Mouse (Mus musculus) limb, embryonic 13.5 days (tissue): Measurements from ENCODE around the gene Prrc2b. TPM values are rescaled to one million over a fixed set of nuclear protein-coding genes. Genes with fewer than 3 reads are reported as not detected.

Experiments used
- ATAC-seq: fragments of 200-750 bp; cut with Nextera tagmentation; 2 replicates; pipeline ENCODE4 v1.8.0; 2017; ENCODE audit warnings: low read depth, moderate number of reproducible peaks, moderate TSS enrichment; ENCODE audit not compliant: low FRiP score
- H3K27ac ChIP-seq: fragments of 300-500 bp; sonication (generic); 2 replicates; pipeline ENCODE4 v1.5.1; 2015; ENCODE audit warnings: inconsistent platforms, mild to moderate bottlenecking, moderate library complexity
- H3K27me3 ChIP-seq: fragments of 300-500 bp; sonication (generic); 2 replicates; pipeline ENCODE4 v1.6.1; 2015; ENCODE audit warnings: mild to moderate bottlenecking, inconsistent platforms
- H3K36me3 ChIP-seq: fragments of 300-500 bp; sonication (generic); 2 replicates; pipeline ENCODE4 v1.6.1; 2015; ENCODE audit warnings: inconsistent platforms, mild to moderate bottlenecking, moderate library complexity
- H3K4me1 ChIP-seq: fragments of 300-500 bp; sonication (generic); 2 replicates; pipeline ENCODE4 v1.6.1; 2015; ENCODE audit warnings: inconsistent platforms
- H3K4me2 ChIP-seq: fragments of 300-500 bp; sonication (generic); replicated peaks from 2 replicates; pipeline ENCODE4 v1.6.1; 2015; ENCODE audit warnings: inconsistent platforms, mild to moderate bottlenecking, moderate library complexity
- H3K4me3 ChIP-seq: fragments of 300-500 bp; sonication (generic); 2 replicates; pipeline ENCODE4 v1.5.1; 2015; ENCODE audit warnings: moderate library complexity, mild to moderate bottlenecking, inconsistent platforms
- H3K9ac ChIP-seq: fragments of 300-500 bp; sonication (generic); 2 replicates; pipeline ENCODE4 v1.6.1; 2015; ENCODE audit warnings: mild to moderate bottlenecking, inconsistent platforms
- H3K9me3 ChIP-seq: fragments of 300-500 bp; sonication (generic); 2 replicates; pipeline ENCODE4 v1.6.1; 2016; ENCODE audit warnings: inconsistent platforms
- WGBS: fragments of 180-500 bp; shearing (Covaris S2); methylation state at CpG from one replicate; pipeline ENCODE4 v1.1.7; 2015; 5-methylcytosine and 5-hydroxymethylcytosine counted together
- polyA plus RNA-seq: library from polyadenylated mRNA; unstranded; fragments of >200 nt; fragmentation: Nextera tagmentation; extraction: Ambion mirVana; gene quantifications from 2 replicates; pipeline ENCODE4 v1.2.1, GENCODE M21; 2015

Gene Prrc2b
- polyA plus RNA-seq, 1 experiment from 2014 or later = 52.7 TPM

GRCm38 (mm10) chr2:32200033-32200432 lies 49.2 kb downstream of the Prrc2b start:
- H3K27ac ChIP-seq = no peak overlapping the region
- no peak overlapping the region for H3K4me2 ChIP-seq
- WGBS = 95% methylated on average over 4 of the region's 4 CpGs
- no peak for ATAC-seq
- no peak overlapping the region for H3K9ac ChIP-seq
- H3K36me3 ChIP-seq = peaks cover 100% of the 10 kb centered on the region
- no peak overlapping the region for H3K4me3 ChIP-seq
- no peaks in the 10 kb centered on the region for H3K4me1 ChIP-seq
- H3K27me3 ChIP-seq = no peaks in the 10 kb centered on the region
- H3K9me3 ChIP-seq = no peaks in the 10 kb centered on the region

DNA sequence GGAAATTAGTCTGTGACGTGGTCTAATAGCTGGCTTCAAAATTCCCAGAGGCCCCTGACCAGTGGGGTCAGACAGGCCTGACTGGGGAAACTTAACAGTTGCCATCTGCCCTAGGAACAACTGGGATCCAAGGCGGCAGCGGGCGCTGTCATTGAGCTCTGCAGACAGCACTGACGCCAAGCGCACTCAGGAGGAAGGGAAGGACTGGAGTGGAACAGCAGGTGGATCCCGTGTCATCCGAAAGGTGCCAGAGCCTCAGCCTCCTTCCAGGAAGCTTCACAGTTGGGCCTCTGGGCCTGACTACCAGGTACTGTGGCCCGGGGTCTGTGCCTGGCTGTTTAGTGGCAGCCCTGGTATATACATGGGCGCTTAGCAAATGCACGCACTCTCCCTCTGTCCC lies 49.8 kb downstream of the Prrc2b start:
- H3K9ac ChIP-seq = no peak overlapping the region
- no peak overlapping the region for H3K4me2 ChIP-seq
- H3K9me3 ChIP-seq = no peaks in the 10 kb centered on the region
- peaks cover 100% of the 10 kb centered on the region for H3K36me3 ChIP-seq
- no peak for ATAC-seq
- H3K4me1 ChIP-seq = no peaks in the 10 kb centered on the region
- no peak overlapping the region for H3K4me3 ChIP-seq
- no peak overlapping the region for H3K27ac ChIP-seq
- H3K27me3 ChIP-seq = no peaks in the 10 kb centered on the region
- WGBS = 90% methylated on average over 11 of the region's 11 CpGs

DNA sequence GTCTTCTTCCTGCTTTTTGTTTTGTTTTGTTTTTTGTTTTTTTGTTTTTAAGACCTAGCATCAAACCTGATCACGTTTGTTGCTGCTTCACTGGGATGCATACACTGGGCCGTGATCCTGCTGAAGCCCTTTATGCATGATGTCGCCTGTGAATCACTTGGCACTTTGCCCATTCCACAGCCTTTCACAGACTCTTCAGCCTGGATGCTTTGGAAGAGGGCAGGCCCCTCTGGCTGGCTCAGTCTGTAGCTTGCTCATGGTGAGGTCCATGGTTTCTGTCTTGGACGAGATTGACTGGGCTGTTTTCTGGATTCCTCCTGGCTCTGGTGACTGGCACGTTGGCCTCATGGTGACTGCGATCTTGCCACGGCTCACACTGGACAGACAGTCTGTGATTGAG lies 50.6 kb downstream of the Prrc2b start:
- Histone ChIP-seq H3K27me3 (no peaks in the 10 kb centered on the region), H3K4me3 (no peak overlapping the region), H3K27ac (no peak overlapping the region), H3K4me1 (no peaks in the 10 kb centered on the region), H3K4me2 (no peak overlapping the region), H3K9me3 (no peaks in the 10 kb centered on the region), H3K9ac (no peak overlapping the region), H3K36me3 (peaks cover 100% of the 10 kb centered on the region)
- 80% methylated on average over 7 of the region's 7 CpGs for WGBS
- ATAC-seq = no peak

- H3K4me2 ChIP-seq = no peak overlapping the region
- no peaks in the 10 kb centered on the region for H3K27me3 ChIP-seq
- WGBS = 93% methylated on average over 13 of the region's 13 CpGs
- no peak overlapping the region for H3K4me3 ChIP-seq
- no peaks in the 10 kb centered on the region for H3K9me3 ChIP-seq
- H3K9ac ChIP-seq = no peak overlapping the region
- ATAC-seq = no peak
- H3K4me1 ChIP-seq = no peaks in the 10 kb centered on the region
- H3K27ac ChIP-seq = no peak overlapping the region
- peaks cover 100% of the 10 kb centered on the region for H3K36me3 ChIP-seq
Observed at GRCm38 (mm10) chr2:32203853-32204252, 53.0 kb downstream of the Prrc2b start.

DNA sequence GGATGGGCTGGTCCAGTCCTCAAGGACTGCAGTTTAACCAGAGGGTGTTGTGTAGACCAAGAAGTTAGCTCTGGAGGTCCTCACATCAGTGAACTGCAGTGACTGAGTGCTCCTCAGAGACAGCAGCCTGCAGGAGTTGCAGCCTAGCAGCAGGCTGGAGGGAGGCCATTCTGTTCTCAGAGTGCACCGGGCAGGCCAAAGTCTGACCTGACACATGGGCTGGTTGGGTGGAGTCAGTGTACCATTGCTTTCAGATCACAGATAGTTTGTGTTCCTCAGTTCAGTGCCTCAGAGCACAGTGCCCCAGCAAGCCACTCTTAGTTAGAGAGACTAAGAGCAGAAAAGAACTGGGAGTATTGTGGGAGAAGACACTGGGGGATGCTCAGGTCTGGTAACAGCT lies 56.8 kb downstream of the Prrc2b start:
- no peak for ATAC-seq
- WGBS = 93% methylated on average over 1 of the region's 1 CpGs
- Histone ChIP-seq H3K27me3 (no peaks in the 10 kb centered on the region), H3K4me3 (no peak overlapping the region), H3K4me2 (no peak overlapping the region), H3K9ac (no peak overlapping the region), H3K9me3 (no peaks in the 10 kb centered on the region), H3K27ac (no peak overlapping the region), H3K4me1 (no peaks in the 10 kb centered on the region), H3K36me3 (peaks cover 100% of the 10 kb centered on the region)

DNA sequence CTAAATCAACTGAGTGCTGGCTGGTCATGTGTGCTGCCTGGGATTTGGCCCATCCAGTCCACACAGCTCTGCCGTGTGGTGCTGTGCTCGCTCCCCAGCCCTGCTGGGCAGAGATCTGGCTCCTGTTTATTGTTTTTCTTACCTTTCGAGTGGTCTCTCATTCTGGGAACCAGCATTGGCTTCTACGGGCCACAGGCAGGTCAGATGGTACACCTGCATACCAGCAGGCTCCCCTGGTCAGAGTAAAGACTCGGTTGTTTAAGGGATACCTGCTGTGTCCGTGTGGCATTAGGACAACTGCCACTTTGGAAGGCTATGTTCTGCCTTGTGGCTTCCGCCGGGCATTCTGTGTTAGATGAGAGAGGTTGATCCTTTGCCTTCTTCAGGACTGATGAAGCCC lies 60.8 kb downstream of the Prrc2b start:
- 93% methylated on average over 8 of the region's 8 CpGs for WGBS
- H3K4me3 ChIP-seq = no peak overlapping the region

GRCm38 (mm10) chr2:32213000-32213399 lies 62.1 kb downstream of the Prrc2b start:
- Histone ChIP-seq H3K9me3 (no peaks in the 10 kb centered on the region), H3K4me2 (no peak overlapping the region), H3K27ac (no peak overlapping the region), H3K9ac (no peak overlapping the region), H3K4me3 (no peak overlapping the region), H3K27me3 (no peaks in the 10 kb centered on the region), H3K36me3 (peaks cover 100% of the 10 kb centered on the region), H3K4me1 (no peaks in the 10 kb centered on the region)
- ATAC-seq = no peak
- whole genome bisulfite sequencing = 79% methylated on average over 10 of the region's 10 CpGs

More for the DNA sequence above, 60.8 kb downstream of the Prrc2b start:
- Histone ChIP-seq H3K36me3 (peaks cover 100% of the 10 kb centered on the region), H3K4me2 (no peak overlapping the region), H3K9ac (no peak overlapping the region), H3K9me3 (no peaks in the 10 kb centered on the region), H3K27me3 (no peaks in the 10 kb centered on the region), H3K4me1 (no peaks in the 10 kb centered on the region), H3K27ac (no peak overlapping the region)
- no peak for ATAC-seq

- WGBS = 91% methylated on average over 10 of the region's 10 CpGs
- Histone ChIP-seq H3K27ac (no peak overlapping the region), H3K9me3 (no peaks in the 10 kb centered on the region), H3K4me2 (no peak overlapping the region), H3K27me3 (no peaks in the 10 kb centered on the region), H3K4me1 (no peaks in the 10 kb centered on the region), H3K36me3 (peaks cover 100% of the 10 kb centered on the region), H3K9ac (no peak overlapping the region), H3K4me3 (no peak overlapping the region)
- no peak for ATAC-seq
Observed at GRCm38 (mm10) chr2:32215576-32215975, 64.7 kb downstream of the Prrc2b start.

DNA sequence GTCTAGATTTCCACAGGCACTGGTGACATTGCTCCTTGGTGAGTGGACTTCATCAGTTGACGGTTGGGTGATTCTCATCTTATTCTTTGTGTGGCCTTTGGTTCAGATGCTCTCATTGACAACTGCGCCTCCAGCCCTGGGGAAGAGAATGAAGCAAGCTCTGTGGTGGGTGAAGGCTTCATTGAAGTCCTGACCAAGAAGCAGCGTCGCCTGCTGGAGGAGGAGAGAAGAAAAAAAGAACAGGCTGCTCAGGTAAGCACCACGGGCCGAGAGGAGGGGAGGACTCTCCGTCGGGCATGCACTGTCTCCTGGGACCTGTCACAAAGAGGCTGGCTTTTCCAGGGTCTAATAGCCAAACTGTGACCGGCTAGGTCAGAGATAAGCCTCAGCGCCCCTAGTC lies 65.6 kb downstream of the Prrc2b start:
- Histone ChIP-seq H3K36me3 (peaks cover 100% of the 10 kb centered on the region), H3K4me1 (no peaks in the 10 kb centered on the region), H3K4me2 (no peak overlapping the region), H3K27me3 (no peaks in the 10 kb centered on the region), H3K27ac (no peak overlapping the region), H3K9ac (no peak overlapping the region), H3K9me3 (no peaks in the 10 kb centered on the region), H3K4me3 (no peak overlapping the region)
- 86% methylated on average over 10 of the region's 10 CpGs for WGBS
- ATAC-seq = no peak

GRCm38 (mm10) chr2:32217656-32218055 lies 66.8 kb downstream of the Prrc2b start:
- Histone ChIP-seq H3K27me3 (no peaks in the 10 kb centered on the region), H3K4me2 (no peak overlapping the region), H3K4me3 (no peak overlapping the region), H3K27ac (no peak overlapping the region), H3K9me3 (no peaks in the 10 kb centered on the region), H3K4me1 (no peaks in the 10 kb centered on the region), H3K9ac (no peak overlapping the region), H3K36me3 (peaks cover 100% of the 10 kb centered on the region)
- ATAC-seq = no peak
- WGBS = 88% methylated on average over 8 of the region's 8 CpGs

DNA sequence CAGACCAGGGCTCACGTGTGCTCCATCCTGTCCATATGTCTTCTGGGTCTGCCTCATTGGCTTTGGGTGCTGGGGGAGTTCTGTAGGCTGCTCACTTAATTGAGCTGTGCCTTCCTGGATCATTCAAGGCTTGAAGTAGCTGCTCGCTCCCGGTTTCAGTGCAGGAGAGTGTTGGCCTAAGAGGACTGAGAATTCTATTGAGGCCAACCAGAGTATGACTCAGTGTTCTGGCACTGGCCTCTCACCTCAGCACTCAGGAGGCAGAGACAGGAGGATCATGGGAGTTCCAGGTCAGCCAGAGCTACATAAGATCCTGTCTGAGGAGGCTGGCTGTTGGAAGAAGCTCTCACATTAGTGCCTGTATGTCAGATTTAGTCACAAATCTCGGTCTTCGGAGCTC lies 67.2 kb downstream of the Prrc2b start:
- Histone ChIP-seq H3K9ac (no peak overlapping the region), H3K27ac (no peak overlapping the region), H3K27me3 (no peaks in the 10 kb centered on the region), H3K4me2 (no peak overlapping the region), H3K36me3 (peaks cover 100% of the 10 kb centered on the region), H3K4me3 (no peak overlapping the region), H3K4me1 (no peaks in the 10 kb centered on the region), H3K9me3 (no peaks in the 10 kb centered on the region)
- ATAC-seq = no peak
- WGBS = 90% methylated on average over 5 of the region's 5 CpGs

GRCm38 (mm10) chr2:32218541-32219334 lies 67.9 kb downstream of the Prrc2b start:
- no peaks in the 10 kb centered on the region for H3K4me1 ChIP-seq
- H3K9me3 ChIP-seq = no peaks in the 10 kb centered on the region
- no peak overlapping the region for H3K9ac ChIP-seq
- peaks cover 100% of the 10 kb centered on the region for H3K36me3 ChIP-seq
- no peak for ATAC-seq
- no peaks in the 10 kb centered on the region for H3K27me3 ChIP-seq
- no peak overlapping the region for H3K4me2 ChIP-seq
- H3K4me3 ChIP-seq = no peak overlapping the region
- 89% methylated on average over 11 of the region's 11 CpGs for WGBS
- H3K27ac ChIP-seq = no peak overlapping the region

DNA sequence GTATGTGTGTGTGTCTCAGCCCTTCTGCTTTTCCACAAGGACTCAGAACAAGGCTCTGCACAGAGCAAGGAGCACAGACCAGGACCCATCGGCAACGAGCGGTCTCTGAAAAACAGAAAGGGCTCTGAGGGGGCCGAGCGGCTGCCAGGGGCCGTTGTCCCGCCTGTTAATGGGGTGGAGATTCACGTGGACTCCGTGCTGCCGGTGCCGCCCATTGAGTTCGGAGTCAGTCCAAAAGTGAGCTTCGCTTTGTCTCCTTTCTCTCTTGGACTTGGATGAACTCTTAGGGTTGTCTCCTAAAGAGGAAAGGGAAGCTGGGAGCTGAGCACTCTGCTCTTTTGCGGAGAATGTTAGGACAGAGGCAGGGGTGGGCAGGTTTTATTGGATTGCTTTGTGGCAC lies 68.6 kb downstream of the Prrc2b start:
- WGBS = 93% methylated on average over 14 of the region's 14 CpGs
- Histone ChIP-seq H3K36me3 (peaks cover 100% of the 10 kb centered on the region), H3K4me1 (no peaks in the 10 kb centered on the region), H3K27me3 (no peaks in the 10 kb centered on the region), H3K4me2 (no peak overlapping the region), H3K9me3 (no peaks in the 10 kb centered on the region), H3K4me3 (no peak overlapping the region), H3K27ac (no peak overlapping the region), H3K9ac (no peak overlapping the region)
- ATAC-seq = no peak
